Mouse (Mus musculus) lung, postnatal 4 days (tissue): ENCODE data around the gene Icos.

Source experiments
- DNase-seq, 2 experiments: peaks; one replicate each; pipeline ENCODE4 v3.0.0; 2021

Gene Icos

GRCm38 (mm10) chr1:61042842-61043241 is 65.1 kb downstream of the Icos start:
- no peak for DNase-seq

DNA sequence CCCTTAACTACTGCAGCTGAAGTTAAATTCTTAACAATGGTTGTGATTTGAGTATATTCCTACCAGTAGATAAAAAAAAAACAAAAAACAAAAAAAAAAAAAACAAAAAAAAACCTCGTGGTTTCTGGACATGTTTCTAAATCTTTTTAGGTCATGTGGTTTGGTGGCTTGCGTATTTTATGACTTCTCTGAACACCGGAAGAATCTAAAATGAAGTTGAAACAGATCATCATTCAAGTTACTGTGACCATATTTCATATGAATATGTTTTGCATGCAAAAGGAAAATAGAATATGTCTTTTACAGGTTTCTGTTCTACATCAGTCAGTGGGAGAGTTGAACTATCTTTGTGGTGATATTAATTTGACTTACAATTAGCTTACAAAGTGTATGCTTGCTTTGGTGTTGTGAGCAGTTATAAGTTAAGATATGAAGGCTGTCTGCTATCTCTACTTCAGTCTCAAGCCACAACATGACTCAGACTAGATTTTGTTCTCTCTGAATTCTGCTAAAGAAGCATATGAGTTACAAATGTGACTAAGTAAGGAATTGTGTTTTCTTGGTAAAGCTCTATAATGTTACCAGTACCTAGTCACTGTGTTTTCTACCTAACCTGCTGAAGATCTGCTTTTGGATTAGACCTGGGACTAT is 68.5 kb downstream of the Icos start:
- no peak for DNase-seq

DNA sequence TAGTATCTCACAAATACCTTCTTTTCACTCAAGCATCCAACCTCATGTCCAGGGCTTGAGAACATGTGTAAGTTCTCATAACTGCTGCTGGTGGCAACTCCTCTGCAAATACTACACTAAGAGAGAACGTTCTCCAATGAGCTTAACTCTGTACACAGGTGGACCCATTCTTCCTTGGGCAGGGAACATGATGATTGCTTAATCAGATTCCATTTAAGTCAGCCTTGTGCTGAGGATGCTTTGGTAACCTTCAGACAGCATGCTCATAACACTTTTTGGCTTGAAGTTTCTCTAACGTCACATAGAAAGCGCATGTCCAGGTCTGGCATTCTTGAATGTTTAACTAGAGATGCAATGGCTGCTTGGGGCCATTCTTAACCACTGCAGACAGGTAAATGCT is 69.6 kb downstream of the Icos start:
- DNase-seq = no peak
